Mouse (Mus musculus) heart, embryonic 10.5 days (tissue): Measurements from ENCODE around the gene Naaladl2. TPM values are rescaled to one million over a fixed set of nuclear protein-coding genes. Genes with fewer than 3 reads are reported as not detected.

Source experiments
- DNase-seq: peaks from one replicate; pipeline ENCODE4 v3.0.0-alpha.2; 2017; ENCODE audit warnings: low spot score
- H3K27ac ChIP-seq: fragments of 300-500 bp; sonication (generic); 2 replicates; pipeline ENCODE4 v1.5.1; 2016; ENCODE audit warnings: mild to moderate bottlenecking
- H3K27me3 ChIP-seq: fragments of 300-500 bp; sonication (generic); 2 replicates; pipeline ENCODE4 v1.6.1; 2016; ENCODE audit warnings: mild to moderate bottlenecking; ENCODE audit not compliant: poor library complexity, insufficient read depth, severe bottlenecking
- H3K36me3 ChIP-seq: fragments of 300-500 bp; sonication (generic); 2 replicates; pipeline ENCODE4 v1.6.1; 2016; ENCODE audit warnings: mild to moderate bottlenecking, moderate library complexity
- H3K4me1 ChIP-seq: fragments of 300-500 bp; sonication (generic); 2 replicates; pipeline ENCODE4 v1.6.1; 2016; ENCODE audit warnings: mild to moderate bottlenecking
- H3K4me3 ChIP-seq: fragments of 300-500 bp; sonication (generic); 2 replicates; pipeline ENCODE4 v1.5.1; 2016; ENCODE audit warnings: mild to moderate bottlenecking, moderate library complexity
- H3K9me3 ChIP-seq: fragments of 300-500 bp; sonication (generic); 2 replicates; pipeline ENCODE4 v1.6.1; 2016; ENCODE audit warnings: mild to moderate bottlenecking, moderate library complexity
- WGBS: fragments of 180-500 bp; shearing (Covaris S2); methylation state at CpG from one replicate; pipeline ENCODE4 v1.1.7; 2016; 5-methylcytosine and 5-hydroxymethylcytosine counted together
- polyA plus RNA-seq: library from polyadenylated mRNA; unstranded; fragments of >200 nt; fragmentation: Nextera tagmentation; extraction: Ambion mirVana; gene quantifications from 2 replicates; pipeline ENCODE4 v1.2.1, GENCODE M21; 2016

Gene Naaladl2
- polyA plus RNA-seq, 1 experiment from 2014 or later = 1.8 TPM

- no peak overlapping the region for H3K27ac ChIP-seq
- 73% methylated on average over 3 of the region's 3 CpGs for WGBS
- no peaks in the 10 kb centered on the region for H3K9me3 ChIP-seq
- no peaks in the 10 kb centered on the region for H3K4me1 ChIP-seq
- no peaks in the 10 kb centered on the region for H3K36me3 ChIP-seq
- H3K27me3 ChIP-seq = no peaks in the 10 kb centered on the region
- H3K4me3 ChIP-seq = no peak overlapping the region
- no peak for DNase-seq
Measured at GRCm38 (mm10) chr3:24743946-24744345, 400.1 kb downstream of the Naaladl2 start.

GRCm38 (mm10) chr3:24719181-24719749, 424.8 kb downstream of the Naaladl2 start:
- no peaks in the 10 kb centered on the region for H3K36me3 ChIP-seq
- no peaks in the 10 kb centered on the region for H3K27me3 ChIP-seq
- DNase-seq = no peak
- H3K4me3 ChIP-seq = no peak overlapping the region
- no peaks in the 10 kb centered on the region for H3K9me3 ChIP-seq
- no peak overlapping the region for H3K27ac ChIP-seq
- 62% methylated on average over 3 of the region's 3 CpGs for WGBS
- H3K4me1 ChIP-seq = no peaks in the 10 kb centered on the region

- Histone ChIP-seq H3K27ac (no peak overlapping the region), H3K9me3 (no peaks in the 10 kb centered on the region), H3K4me1 (no peaks in the 10 kb centered on the region), H3K27me3 (no peaks in the 10 kb centered on the region), H3K4me3 (no peak overlapping the region), H3K36me3 (no peaks in the 10 kb centered on the region)
- no peak for DNase-seq
- WGBS = 74% methylated on average over 3 of the region's 3 CpGs
Measured at GRCm38 (mm10) chr3:24714770-24715169, 429.3 kb downstream of the Naaladl2 start.

- Histone ChIP-seq H3K27ac (no peak overlapping the region), H3K36me3 (no peaks in the 10 kb centered on the region), H3K27me3 (no peaks in the 10 kb centered on the region), H3K4me1 (no peaks in the 10 kb centered on the region), H3K4me3 (no peak overlapping the region), H3K9me3 (no peaks in the 10 kb centered on the region)
- DNase-seq = no peak
- 84% methylated on average over 4 of the region's 4 CpGs for WGBS
Measured at GRCm38 (mm10) chr3:24705778-24706423, 438.2 kb downstream of the Naaladl2 start.

GRCm38 (mm10) chr3:24690162-24690915, 453.7 kb downstream of the Naaladl2 start:
- Histone ChIP-seq H3K4me3 (no peak overlapping the region), H3K4me1 (no peaks in the 10 kb centered on the region), H3K36me3 (no peaks in the 10 kb centered on the region), H3K27ac (no peak overlapping the region), H3K27me3 (no peaks in the 10 kb centered on the region), H3K9me3 (no peaks in the 10 kb centered on the region)
- DNase-seq = no peak
- 83% methylated on average over 2 of the region's 2 CpGs for WGBS

GRCm38 (mm10) chr3:24670500-24670899, 473.6 kb downstream of the Naaladl2 start:
- H3K27ac ChIP-seq = no peak overlapping the region
- no peaks in the 10 kb centered on the region for H3K36me3 ChIP-seq
- no peak for DNase-seq
- H3K9me3 ChIP-seq = no peaks in the 10 kb centered on the region
- no peaks in the 10 kb centered on the region for H3K27me3 ChIP-seq
- 75% methylated on average over 3 of the region's 3 CpGs for WGBS
- no peaks in the 10 kb centered on the region for H3K4me1 ChIP-seq
- H3K4me3 ChIP-seq = no peak overlapping the region

GRCm38 (mm10) chr3:24668052-24668916, 475.8 kb downstream of the Naaladl2 start:
- WGBS = 81% methylated on average over 3 of the region's 3 CpGs
- H3K4me3 ChIP-seq = no peak overlapping the region
- DNase-seq = no peak
- no peaks in the 10 kb centered on the region for H3K27me3 ChIP-seq
- H3K4me1 ChIP-seq = no peaks in the 10 kb centered on the region
- no peaks in the 10 kb centered on the region for H3K36me3 ChIP-seq
- H3K9me3 ChIP-seq = no peaks in the 10 kb centered on the region
- no peak overlapping the region for H3K27ac ChIP-seq

- no peaks in the 10 kb centered on the region for H3K4me1 ChIP-seq
Measured at GRCm38 (mm10) chr3:24665408-24665807, 478.7 kb downstream of the Naaladl2 start.

GRCm38 (mm10) chr3:24663749-24664148, 480.3 kb downstream of the Naaladl2 start:
- no peaks in the 10 kb centered on the region for H3K9me3 ChIP-seq
- no peaks in the 10 kb centered on the region for H3K27me3 ChIP-seq
- H3K27ac ChIP-seq = no peak overlapping the region
- H3K4me1 ChIP-seq = no peaks in the 10 kb centered on the region
- H3K36me3 ChIP-seq = no peaks in the 10 kb centered on the region
- DNase-seq = no peak
- H3K4me3 ChIP-seq = no peak overlapping the region

More at GRCm38 (mm10) chr3:24665408-24665807, 478.7 kb downstream of the Naaladl2 start:
- Histone ChIP-seq H3K4me3 (no peak overlapping the region), H3K9me3 (no peaks in the 10 kb centered on the region), H3K27me3 (no peaks in the 10 kb centered on the region), H3K27ac (no peak overlapping the region), H3K36me3 (no peaks in the 10 kb centered on the region)
- no peak for DNase-seq
- whole genome bisulfite sequencing = 66% methylated on average over 1 of the region's 1 CpGs

GRCm38 (mm10) chr3:24630032-24630431, 514.0 kb downstream of the Naaladl2 start:
- no peak for DNase-seq
- H3K9me3 ChIP-seq = no peaks in the 10 kb centered on the region
- no peaks in the 10 kb centered on the region for H3K4me1 ChIP-seq
- H3K4me3 ChIP-seq = no peak overlapping the region
- no peaks in the 10 kb centered on the region for H3K27me3 ChIP-seq
- no peaks in the 10 kb centered on the region for H3K36me3 ChIP-seq
- WGBS = 62% methylated on average over 1 of the region's 1 CpGs
- H3K27ac ChIP-seq = no peak overlapping the region

GRCm38 (mm10) chr3:24605485-24605884, 538.6 kb downstream of the Naaladl2 start:
- no peak for DNase-seq
- Histone ChIP-seq H3K36me3 (no peaks in the 10 kb centered on the region), H3K27ac (no peak overlapping the region), H3K9me3 (no peaks in the 10 kb centered on the region), H3K27me3 (no peaks in the 10 kb centered on the region), H3K4me1 (no peaks in the 10 kb centered on the region), H3K4me3 (no peak overlapping the region)

- Histone ChIP-seq H3K36me3 (no peaks in the 10 kb centered on the region), H3K4me1 (no peaks in the 10 kb centered on the region), H3K9me3 (no peaks in the 10 kb centered on the region), H3K27me3 (no peaks in the 10 kb centered on the region), H3K4me3 (no peak overlapping the region), H3K27ac (no peak overlapping the region)
- no peak for DNase-seq
- WGBS = 81% methylated on average over 3 of the region's 3 CpGs
Measured at GRCm38 (mm10) chr3:24604791-24605320, 539.2 kb downstream of the Naaladl2 start.
